Mouse (Mus musculus): ENCODE results near the gene Jmjd1c.

GRCm38 (mm10) chr10:67299285-67299684, 203.4 kb downstream of the Jmjd1c start:
- TF ChIP-seq CTCF (IDR thresholded peaks at IDR 0.05; ENCODE audit: extremely low read depth, insufficient read length, insufficient replicate concordance, low read depth, low read length) (no peak), POLR2A (IDR thresholded peaks at IDR 0.05; ENCODE audit: low read depth, low read length) (no peak)

Data from small intestine, adult 2 months (tissue).